Mouse (Mus musculus) CH12.LX (cell line): Measurements from ENCODE around the gene Alkbh4.

Experiments used
- CTCF ChIP-seq, 2 experiments: IDR thresholded peaks in 1 of 2; conservative IDR thresholded peaks in 1 of 2; 2 replicates each; pipeline ENCODE4 v1.5.1; 2011 to 2012; ENCODE audit warnings: low read depth in 2 of 2, low read length in 2 of 2, improper control_type of control experiment in 1 of 2, inconsistent platforms in 1 of 2, mild to moderate bottlenecking in 1 of 2, moderate library complexity in 1 of 2
- ETS1 ChIP-seq: conservative IDR thresholded peaks from 2 replicates; pipeline ENCODE4 v1.6.1; 2012; ENCODE audit warnings: low read depth, mild to moderate bottlenecking, inconsistent platforms, low read length, improper control_type of control experiment, moderate library complexity
- ZMIZ1 ChIP-seq: IDR thresholded peaks from 2 replicates; pipeline ENCODE4 v1.6.1; 2012; ENCODE audit warnings: low read depth, mild to moderate bottlenecking, inconsistent platforms, low read length, improper control_type of control experiment

DNA sequence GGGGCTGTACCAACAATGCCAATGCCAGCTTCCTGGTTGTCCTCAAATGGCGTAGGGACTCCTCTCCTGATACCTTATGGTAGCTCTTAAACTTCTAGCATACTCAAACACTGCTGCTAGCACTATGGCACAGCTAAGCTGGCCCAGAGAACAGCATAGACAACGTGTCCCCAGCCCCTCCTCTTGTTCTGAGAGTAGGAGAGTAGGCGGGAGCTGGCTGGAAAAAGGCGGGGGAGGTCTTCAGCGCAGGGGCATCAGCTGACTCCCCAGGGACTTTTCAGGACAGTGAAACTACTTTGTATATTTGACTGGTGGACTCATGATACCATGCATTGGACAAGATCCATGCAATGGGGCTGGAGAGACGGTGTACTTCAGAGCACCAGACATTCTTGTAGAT is 46.1 kb downstream of the Alkbh4 start:
- TF ChIP-seq ETS1 (no peak), CTCF (conservative IDR thresholded peaks at IDR 0.05 in 1 of 2, IDR thresholded peaks at IDR 0.05 in 1 of 2; ENCODE audit: low read depth in 2 of 2, low read length in 2 of 2) (no peak), ZMIZ1 (no peak)
